Mouse (Mus musculus) hindbrain, embryonic 11.5 days (tissue): ENCODE results near the gene Sema4a. TPM values are rescaled to one million over a fixed set of nuclear protein-coding genes. Genes with fewer than 3 reads are reported as not detected.
A peak's percentile ranks its signal among the peaks of the same experiment; 100 is the strongest.

ENCODE experiments used
- ATAC-seq: fragments of 200-750 bp; cut with Nextera tagmentation; 2 replicates; pipeline ENCODE4 v1.8.0; 2017; ENCODE audit warnings: mild to moderate bottlenecking, moderate TSS enrichment, moderate library complexity; ENCODE audit not compliant: low FRiP score
- DNase-seq: peaks from one replicate; pipeline ENCODE4 v3.0.0-alpha.2; 2015; ENCODE audit warnings: low spot score
- H3K27ac ChIP-seq: fragments of 300-500 bp; sonication (generic); 2 replicates; pipeline ENCODE4 v1.5.1; 2014; ENCODE audit warnings: mild to moderate bottlenecking, low read depth, low read length
- H3K27me3 ChIP-seq: fragments of 300-500 bp; sonication (generic); 2 replicates; pipeline ENCODE4 v1.6.1; 2014; ENCODE audit warnings: mild to moderate bottlenecking, low read length, moderate library complexity, mixed read lengths; ENCODE audit not compliant: control insufficient read depth, insufficient read depth
- H3K36me3 ChIP-seq: fragments of 300-500 bp; sonication (generic); 2 replicates; pipeline ENCODE4 v1.6.1; 2014; ENCODE audit warnings: mild to moderate bottlenecking, low read length, moderate library complexity, mixed read lengths; ENCODE audit not compliant: control insufficient read depth, insufficient read depth
- H3K4me1 ChIP-seq: fragments of 300-500 bp; sonication (generic); replicated peaks from 2 replicates; pipeline ENCODE4 v1.6.1; 2014; ENCODE audit warnings: low read length, mixed read lengths; ENCODE audit not compliant: control insufficient read depth, insufficient read depth
- H3K4me2 ChIP-seq: fragments of 300-500 bp; sonication (generic); replicated peaks from 2 replicates; pipeline ENCODE4 v1.6.1; 2014; ENCODE audit warnings: mild to moderate bottlenecking, low read depth, low read length
- H3K4me3 ChIP-seq: fragments of 300-500 bp; sonication (generic); 2 replicates; pipeline ENCODE4 v1.5.1; 2014; ENCODE audit warnings: low read depth, low read length
- H3K9ac ChIP-seq: fragments of 300-500 bp; sonication (generic); 2 replicates; pipeline ENCODE4 v1.6.1; 2014; ENCODE audit warnings: low read depth, low read length
- H3K9me3 ChIP-seq: fragments of 300-500 bp; sonication (generic); 2 replicates; pipeline ENCODE4 v1.6.1; 2016; ENCODE audit warnings: low read length; ENCODE audit not compliant: control insufficient read depth
- WGBS: fragments of 180-500 bp; shearing (Covaris S2); extraction: QIAGEN DNeasy Blood & Tissue Kit; methylation state at CpG from one replicate; pipeline ENCODE4 v1.1.7; 2014; 5-methylcytosine and 5-hydroxymethylcytosine counted together
- polyA plus RNA-seq: library from polyadenylated mRNA; unstranded; fragments of >200 nt; fragmentation: Nextera tagmentation; extraction: Ambion mirVana; gene quantifications from 2 replicates; pipeline ENCODE4 v1.2.1, GENCODE M21; 2014

Sema4a gene
- polyA plus RNA-seq, 1 experiment from 2014 or later: 7.8 TPM

- DNase-seq: no peak
Observed at GRCm38 (mm10) chr3:88422020-88422720, 38.8 kb downstream of the Sema4a start.

GRCm38 (mm10) chr3:88420771-88421170, 40.2 kb downstream of the Sema4a start:
- peaks cover 5% of the 10 kb centered on the region; the same call in 1 of the 2 replicates for H3K36me3 ChIP-seq
- no peak for ATAC-seq

More at GRCm38 (mm10) chr3:88422020-88422720, 38.8 kb downstream of the Sema4a start:
- Histone ChIP-seq H3K4me2 (no peak overlapping the region), H3K27me3 (no peaks in the 10 kb centered on the region), H3K27ac (no peak overlapping the region), H3K36me3 (0 out of 2 replicates have a peak, but pooled peaks cover 2% of the 10 kb centered on the region), H3K4me1 (no peaks in the 10 kb centered on the region), H3K9ac (no peak overlapping the region), H3K9me3 (no peaks in the 10 kb centered on the region), H3K4me3 (no peak overlapping the region)
- WGBS: 27% methylated on average over 9 of the region's 9 CpGs
- ATAC-seq: no peak

GRCm38 (mm10) chr3:88418016-88418415, 43.0 kb downstream of the Sema4a start:
- ATAC-seq (no peak), DNase-seq (no peak)
- 80% methylated on average over 6 of the region's 6 CpGs for WGBS
- no peak overlapping the region for H3K27ac ChIP-seq
- H3K9ac ChIP-seq: no peak overlapping the region
- H3K4me2 ChIP-seq: no peak overlapping the region
- H3K4me3 ChIP-seq: no peak overlapping the region
- no peaks in the 10 kb centered on the region for H3K9me3 ChIP-seq
- no peaks in the 10 kb centered on the region for H3K4me1 ChIP-seq
- H3K36me3 ChIP-seq: peaks cover 5% of the 10 kb centered on the region; the same call in 1 of the 2 replicates
- no peaks in the 10 kb centered on the region for H3K27me3 ChIP-seq

More at GRCm38 (mm10) chr3:88420771-88421170, 40.2 kb downstream of the Sema4a start:
- H3K9me3 ChIP-seq: no peaks in the 10 kb centered on the region
- no peak overlapping the region for H3K27ac ChIP-seq
- H3K9ac ChIP-seq: no peak overlapping the region
- WGBS: 92% methylated on average over 19 of the region's 19 CpGs
- H3K4me2 ChIP-seq: no peak overlapping the region
- no peaks in the 10 kb centered on the region for H3K27me3 ChIP-seq
- DNase-seq: no peak
- H3K4me1 ChIP-seq: no peaks in the 10 kb centered on the region
- H3K4me3 ChIP-seq: no peak overlapping the region

GRCm38 (mm10) chr3:88415668-88416067, 45.3 kb downstream of the Sema4a start:
- no peak for ATAC-seq
- Histone ChIP-seq H3K9ac (no peak overlapping the region), H3K27ac (no peak overlapping the region), H3K4me1 (no peaks in the 10 kb centered on the region), H3K4me2 (no peak overlapping the region), H3K27me3 (no peaks in the 10 kb centered on the region), H3K4me3 (no peak overlapping the region), H3K9me3 (no peaks in the 10 kb centered on the region), H3K36me3 (peaks cover 5% of the 10 kb centered on the region)
- DNase-seq: no peak
- WGBS: 92% methylated on average over 4 of the region's 4 CpGs

GRCm38 (mm10) chr3:88412636-88413035, 48.3 kb downstream of the Sema4a start:
- WGBS: 94% methylated on average over 11 of the region's 11 CpGs
- no peak overlapping the region for H3K27ac ChIP-seq
- H3K4me2 ChIP-seq: no peak overlapping the region
- ATAC-seq (no peak), DNase-seq (no peak)
- H3K4me3 ChIP-seq: no peak overlapping the region
- peaks cover 2% of the 10 kb centered on the region for H3K4me1 ChIP-seq
- H3K27me3 ChIP-seq: no peaks in the 10 kb centered on the region
- H3K9ac ChIP-seq: no peak overlapping the region
- H3K9me3 ChIP-seq: no peaks in the 10 kb centered on the region
- H3K36me3 ChIP-seq: peaks cover 3% of the 10 kb centered on the region

- no peak overlapping the region for H3K4me3 ChIP-seq
- WGBS: 90% methylated on average over 4 of the region's 4 CpGs
- ATAC-seq (no peak), DNase-seq (no peak)
- H3K4me1 ChIP-seq: peaks cover 2% of the 10 kb centered on the region
- no peak overlapping the region for H3K9ac ChIP-seq
- H3K9me3 ChIP-seq: no peaks in the 10 kb centered on the region
- no peak overlapping the region for H3K4me2 ChIP-seq
- H3K27me3 ChIP-seq: no peaks in the 10 kb centered on the region
- peaks cover 1% of the 10 kb centered on the region for H3K36me3 ChIP-seq
- H3K27ac ChIP-seq: no peak overlapping the region
Observed at GRCm38 (mm10) chr3:88411681-88412080, 49.3 kb downstream of the Sema4a start.

GRCm38 (mm10) chr3:88410645-88411031, 50.3 kb downstream of the Sema4a start:
- Histone ChIP-seq H3K4me1 (peaks cover 2% of the 10 kb centered on the region), H3K9me3 (no peaks in the 10 kb centered on the region), H3K4me3 (peak overlapping the region; percentile 65; the same call in 1 of the 2 replicates), H3K4me2 (peak overlapping the region; percentile 74), H3K9ac (peak overlapping the region; percentile 90; the same call in 1 of the 2 replicates), H3K27ac (no peak overlapping the region), H3K36me3 (no peaks in the 10 kb centered on the region; the same call in none of the 2 replicates), H3K27me3 (no peaks in the 10 kb centered on the region)
- no peak for DNase-seq
- no peak for ATAC-seq
- WGBS: 27% methylated on average over 7 of the region's 7 CpGs

- Histone ChIP-seq H3K27me3 (no peaks in the 10 kb centered on the region), H3K27ac (peak within 1 kb of the TSS; percentile 82), H3K4me2 (peak within 1 kb of the TSS; percentile 74), H3K4me3 (peak within 1 kb of the TSS; percentile 65), H3K36me3 (no peaks in the 10 kb centered on the region; the same call in none of the 2 replicates), H3K9ac (peak within 1 kb of the TSS; percentile 90), H3K4me1 (peaks cover 2% of the 10 kb centered on the region), H3K9me3 (no peaks in the 10 kb centered on the region)
- under 1% methylated on average over 54 of the region's 54 CpGs for WGBS
- ATAC-seq (peak; percentile 94), DNase-seq (peak; percentile 89)
Observed at GRCm38 (mm10) chr3:88409741-88410644, 51.0 kb downstream of the Sema4a start, which contains the start of gene Pmf1. Pmf1 (minus strand) TSS chr3:88410331.
